Mouse (Mus musculus) retina, postnatal 7 days (tissue): ENCODE results near the gene Kcnj13.

Experiments
- DNase-seq: peaks from one replicate; pipeline ENCODE4 v3.0.0-alpha.2; 2012; ENCODE audit warnings: low read depth, low spot score

Kcnj13 gene

GRCm38 (mm10) chr1:87394594-87394993 is at the start of gene Kcnj13:
Gene Kcnj13, minus strand, starts transcription at chr1:87394729.
- DNase-seq: no peak

- no peak for DNase-seq
Observed at GRCm38 (mm10) chr1:87436583-87436982, 42.1 kb upstream of the Kcnj13 start.

DNA sequence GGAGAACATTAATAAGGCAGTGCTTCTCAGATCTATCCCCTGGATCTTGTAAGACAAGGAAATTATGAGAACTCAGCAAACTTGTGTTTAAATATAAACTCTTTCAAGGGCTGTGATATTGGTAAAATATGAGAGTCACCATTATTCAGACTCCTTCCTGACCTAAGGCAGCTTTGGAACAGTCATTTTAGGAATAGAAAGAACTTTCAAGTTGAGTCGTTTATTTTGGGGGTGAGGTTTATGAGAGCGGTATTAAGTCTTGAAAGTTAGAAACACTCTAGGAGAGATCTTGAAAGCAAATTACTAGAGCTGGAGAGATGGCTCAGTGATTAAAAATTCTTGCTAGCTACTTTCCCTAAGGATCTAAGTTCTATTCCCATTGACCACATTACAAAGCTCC is 40.6 kb upstream of the Kcnj13 start:
- DNase-seq: no peak

- DNase-seq: peak; percentile 20
Observed at GRCm38 (mm10) chr1:87418733-87419132, 24.2 kb upstream of the Kcnj13 start.

DNA sequence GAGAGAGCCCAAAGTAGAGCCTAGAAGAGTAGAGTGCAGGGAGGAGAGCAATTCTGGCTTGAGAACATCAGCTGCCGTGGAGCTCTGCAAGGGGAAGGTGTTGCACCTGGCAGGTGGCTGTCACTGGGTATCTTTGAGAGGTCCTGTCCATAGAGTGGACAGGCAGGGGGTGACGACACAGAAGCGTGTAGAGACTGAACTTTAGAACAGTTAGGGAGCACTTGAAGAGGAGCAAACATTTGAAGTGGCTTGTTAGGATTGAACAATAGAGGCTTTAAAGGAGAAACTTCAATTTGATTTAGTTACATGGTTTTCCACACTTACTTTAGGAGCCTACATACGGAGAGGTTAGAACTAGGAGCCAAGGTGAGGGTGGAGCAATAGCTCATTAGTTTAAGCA is 14.9 kb upstream of the Kcnj13 start:
- DNase-seq: no peak

DNA sequence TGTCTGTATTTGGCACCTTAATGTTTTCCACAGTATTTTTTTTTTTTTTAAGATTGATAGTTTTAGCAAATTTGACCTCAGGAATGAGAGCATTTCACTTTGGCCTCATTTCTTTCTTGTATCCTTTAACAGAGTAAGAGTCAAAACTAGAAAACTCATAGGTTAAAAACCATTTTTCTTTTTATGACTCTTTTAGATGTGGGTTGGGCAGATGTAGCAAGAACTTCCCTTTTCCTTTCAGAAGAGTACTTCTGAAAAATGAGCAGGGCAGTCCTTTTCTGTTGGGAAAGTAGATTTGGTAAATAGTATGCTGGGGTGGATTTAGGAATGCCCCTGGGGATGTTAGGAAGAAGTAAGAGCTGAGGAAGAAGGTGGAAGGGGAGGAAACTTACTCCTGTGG is 11.5 kb upstream of the Kcnj13 start:
- DNase-seq: no peak

- no peak for DNase-seq
Observed at GRCm38 (mm10) chr1:87404710-87405109, 10.2 kb upstream of the Kcnj13 start.

- DNase-seq: no peak
Observed at GRCm38 (mm10) chr1:87396923-87397586, 2.5 kb upstream of the Kcnj13 start.

GRCm38 (mm10) chr1:87393444-87394195 is 909 bp downstream of the Kcnj13 start:
- DNase-seq: no peak

GRCm38 (mm10) chr1:87386436-87387092 is 8.0 kb downstream of the Kcnj13 start:
- no peak for DNase-seq

- DNase-seq: no peak
Observed at GRCm38 (mm10) chr1:87381152-87381551, 13.4 kb downstream of the Kcnj13 start.

DNA sequence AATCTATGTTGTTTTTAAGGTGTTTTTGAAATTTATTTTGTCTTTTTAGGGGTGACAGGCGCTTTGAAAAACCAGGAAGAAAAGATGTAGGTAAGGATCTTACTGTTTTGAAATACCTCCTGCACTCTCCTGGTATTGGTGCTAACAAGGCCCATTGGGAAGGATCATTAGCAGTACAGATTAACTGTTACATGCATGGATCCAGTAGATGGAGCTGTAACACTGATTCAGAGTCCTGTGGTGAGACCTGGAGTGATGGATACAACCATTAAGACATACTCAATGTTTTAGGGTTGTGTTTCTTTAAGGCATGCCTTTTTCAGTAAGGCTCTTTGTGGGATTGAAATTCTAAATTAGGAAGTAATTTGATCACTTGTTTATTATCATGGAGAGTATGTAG is 14.6 kb downstream of the Kcnj13 start:
- DNase-seq: peak; percentile 2

DNA sequence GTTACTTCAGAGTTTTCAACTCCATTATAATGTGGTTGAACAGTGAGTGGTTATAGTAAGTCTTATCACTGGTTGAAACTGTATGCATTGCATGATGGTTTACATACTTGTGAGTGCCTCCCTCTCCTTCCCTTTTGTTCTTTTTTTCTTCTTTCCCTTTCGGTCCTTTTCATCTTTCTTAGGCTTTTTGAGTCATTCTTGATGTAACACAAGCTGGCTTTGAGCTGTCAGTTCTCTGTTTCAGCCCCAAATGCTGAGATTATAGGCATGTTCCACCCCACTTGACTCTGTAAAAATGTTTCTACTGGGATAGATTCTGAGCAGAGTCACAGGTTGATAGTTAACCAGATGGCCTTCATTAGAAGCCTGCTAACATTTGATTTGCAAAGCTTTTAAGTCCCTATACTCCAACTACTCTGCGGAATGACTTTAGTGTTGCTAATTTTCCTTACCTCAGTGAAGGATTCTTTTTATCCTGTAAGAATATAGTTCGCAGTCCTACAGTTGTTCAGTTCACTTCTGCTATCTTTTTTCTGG is 16.4 kb downstream of the Kcnj13 start:
- no peak for DNase-seq

DNA sequence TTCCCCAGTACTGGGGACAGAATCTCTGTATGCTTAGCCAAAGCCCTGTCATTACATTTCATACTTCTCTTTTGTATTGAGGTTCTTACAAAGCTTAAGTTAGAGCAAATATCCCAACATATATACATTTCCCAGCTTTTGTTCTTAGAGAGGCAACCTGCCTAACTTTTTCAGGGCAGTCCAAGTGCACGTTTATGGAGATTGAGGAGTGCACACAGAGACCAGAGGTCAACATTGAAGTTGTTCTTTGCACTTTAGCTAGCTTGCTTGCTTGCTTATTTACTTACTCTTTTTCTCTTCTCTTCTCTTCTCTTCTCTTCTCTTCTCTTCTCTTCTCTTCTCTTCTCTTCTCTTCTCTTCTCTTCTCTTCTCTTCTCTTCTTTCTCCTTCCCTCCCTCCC is 34.3 kb downstream of the Kcnj13 start:
- DNase-seq: no peak

GRCm38 (mm10) chr1:87350576-87350975 is 44.0 kb downstream of the Kcnj13 start:
- DNase-seq: no peak
